Mouse (Mus musculus) neutrophil, adult 5-6 weeks (primary cell): ENCODE measurements around the gene Ttc9b. TPM values are rescaled to one million over a fixed set of nuclear protein-coding genes. Genes with fewer than 3 reads are reported as not detected.
"Not testable (repeated sequence)": the region's sequence is repeated elsewhere in the genome, so short reads cannot be mapped to it uniquely, and the experiment has no call there.

ENCODE experiments used
- ATAC-seq: fragments of 151-379, 151-347 bp; 2 replicates; pipeline ENCODE4 v1.8.0; 2017; ENCODE audit warnings: mild to moderate bottlenecking, moderate TSS enrichment; ENCODE audit not compliant: insufficient number of reproducible peaks, poor library complexity, low FRiP score, severe bottlenecking; ENCODE audit errors: extremely low read depth
- total RNA-seq: library from RNA; stranded (forward); fragments of 200-1000 nt; gene quantifications from 2 replicates; pipeline ENCODE4 v1.2.3, GENCODE M21; 2017

Ttc9b gene
- total RNA-seq, 1 experiment from 2014 or later: not detected

GRCm38 (mm10) chr7:27633166-27633565, 20.5 kb upstream of the Ttc9b start:
- no peak for ATAC-seq

GRCm38 (mm10) chr7:27634691-27635090, 19.0 kb upstream of the Ttc9b start:
- no peak for ATAC-seq

- not testable (repeated sequence) for ATAC-seq
Observed at GRCm38 (mm10) chr7:27635094-27635493, 18.6 kb upstream of the Ttc9b start.

- ATAC-seq: no peak
Observed at GRCm38 (mm10) chr7:27644471-27644870, 9.2 kb upstream of the Ttc9b start.

- no peak for ATAC-seq
Observed at GRCm38 (mm10) chr7:27646516-27646915, 7.2 kb upstream of the Ttc9b start.

- no peak for ATAC-seq
Observed at GRCm38 (mm10) chr7:27647281-27648002, 6.3 kb upstream of the Ttc9b start.

- no peak for ATAC-seq
Observed at GRCm38 (mm10) chr7:27649723-27650122, 4.0 kb upstream of the Ttc9b start.

- 0 out of 2 replicates have a peak, but pooled peaks have one; percentile 26 for ATAC-seq
Observed at GRCm38 (mm10) chr7:27650949-27651348, 2.8 kb upstream of the Ttc9b start.

- no peak for ATAC-seq
Observed at GRCm38 (mm10) chr7:27654607-27655276, 1.0 kb downstream of the Ttc9b start.

GRCm38 (mm10) chr7:27655545-27655944, 1.8 kb downstream of the Ttc9b start:
- ATAC-seq: no peak

GRCm38 (mm10) chr7:27656600-27656999, 2.9 kb downstream of the Ttc9b start:
- no peak for ATAC-seq

GRCm38 (mm10) chr7:27657824-27658395, 4.2 kb downstream of the Ttc9b start:
- no peak for ATAC-seq

- no peak for ATAC-seq
Observed at GRCm38 (mm10) chr7:27658712-27659663, 5.3 kb downstream of the Ttc9b start.

- no peak for ATAC-seq
Observed at GRCm38 (mm10) chr7:27662038-27662437, 8.3 kb downstream of the Ttc9b start.

GRCm38 (mm10) chr7:27673064-27673574, 19.4 kb downstream of the Ttc9b start:
- no peak for ATAC-seq

GRCm38 (mm10) chr7:27673575-27674131, 19.9 kb downstream of the Ttc9b start:
- no peak for ATAC-seq

GRCm38 (mm10) chr7:27674195-27674521, 20.4 kb downstream of the Ttc9b start:
- no peak for ATAC-seq

- peak; percentile 93 for ATAC-seq
Observed at GRCm38 (mm10) chr7:27674522-27675221, 21.0 kb downstream of the Ttc9b start, which contains the start of gene Map3k10. Map3k10 (minus strand) TSS chr7:27674598.
